ENCODE assay signal across 23 mouse cellular contexts in genomic region chr11:97032499-97032898, GRCm38 (mm10). TPM values are rescaled to one million over a fixed set of nuclear protein-coding genes. Genes with fewer than 3 reads are reported as not detected.
DNase-seq lines count a peak whose midpoint lies in the region; ATAC-seq and TF ChIP-seq lines count a peak whose summit lies in the region.
"Had no signal": no experiment of that assay in that cellular context is flagged by ENCODE, and none has a peak within 500 bp of the region (broad histone marks: within the 10 kb centered on the region; RNA-seq: fewer than 3 reads in every experiment).

No protein-coding gene starts in this region.

- TF ChIP-seq CTCF in MEL (IDR thresholded peaks at IDR 0.05 in 2 of 3, conservative IDR thresholded peaks at IDR 0.05 in 1 of 3; ENCODE audit: control insufficient read depth in 1 of 3, insufficient read depth in 1 of 3, low read depth in 2 of 3, low read length in 3 of 3, poor library complexity in 1 of 3, severe bottlenecking in 1 of 3) = no peak

- H3K4me2 ChIP-seq in embryonic facial prominence, embryonic 12.5 days (replicated peaks) = no peak overlapping the region
- H3K4me2 ChIP-seq in hindbrain, embryonic 13.5 days = no peak overlapping the region
- no peak overlapping the region for H3K4me2 ChIP-seq in hindbrain, embryonic 16.5 days (ENCODE audit: low read length)
- H3K4me2 ChIP-seq: embryonic facial prominence, embryonic 15.5 days; forebrain, embryonic 12.5 days had no signal

- no peak overlapping the region for H3K4me3 ChIP-seq in embryonic facial prominence, embryonic 12.5 days
- H3K4me3 ChIP-seq in embryonic facial prominence, embryonic 10.5 days = no peak overlapping the region
- H3K4me3 ChIP-seq in hindbrain, embryonic 13.5 days = no peak overlapping the region
- H3K4me3 ChIP-seq in hindbrain, embryonic 16.5 days (ENCODE audit: low read length) = no peak overlapping the region
- no peak overlapping the region for H3K4me3 ChIP-seq in MEL (ENCODE audit: control insufficient read depth in 1 of 2, insufficient read depth in 1 of 2, low read depth in 2 of 2, low read length in 2 of 2)
- H3K4me3 ChIP-seq: embryonic facial prominence, embryonic 15.5 days; erythroblast, embryonic 14.5 days; forebrain, embryonic 10.5 days; forebrain, embryonic 12.5 days had no signal

- TF ChIP-seq POLR2A in MEL (IDR thresholded peaks at IDR 0.05; ENCODE audit: control insufficient read depth in 1 of 2, insufficient read depth in 1 of 2, low read depth in 1 of 2, low read length in 2 of 2, poor library complexity in 1 of 2) = no peak

- no peak for ATAC-seq in embryonic facial prominence, embryonic 12.5 days (ENCODE audit: insufficient number of reproducible peaks, insufficient read depth, low FRiP score, low TSS enrichment)
- no peak for ATAC-seq in hindbrain, embryonic 13.5 days (ENCODE audit: low FRiP score)
- ATAC-seq in hindbrain, embryonic 16.5 days = no peak
- ATAC-seq: CD4-positive, CD25-positive, alpha-beta regulatory T cell, adult 4 months; forebrain, embryonic 14.5 days; forebrain, embryonic 16.5 days had no signal

- H3K36me3 ChIP-seq in embryonic facial prominence, embryonic 12.5 days = peaks cover 4% of the 10 kb centered on the region; the same call in 1 of the 2 replicates
- peaks cover 31% of the 10 kb centered on the region for H3K36me3 ChIP-seq in embryonic facial prominence, embryonic 10.5 days (replicated peaks)
- H3K36me3 ChIP-seq in hindbrain, embryonic 13.5 days = no peaks in the 10 kb centered on the region
- H3K36me3 ChIP-seq in hindbrain, embryonic 16.5 days (ENCODE audit: control insufficient read depth, insufficient read depth, low read length) = no peaks in the 10 kb centered on the region
- peaks cover 0 to 8% of the 10 kb centered on the region in 2 experiments; a peak in 2 of 4 replicates for H3K36me3 ChIP-seq in MEL (ENCODE audit: control insufficient read depth in 1 of 2, insufficient read depth in 2 of 2, low read length in 2 of 2)
- H3K36me3 ChIP-seq: embryonic facial prominence, embryonic 15.5 days had no signal

- peaks cover 6% of the 10 kb centered on the region for H3K79me2 ChIP-seq in MEL (ENCODE audit: control insufficient read depth, insufficient read depth, low read length, poor library complexity)

- no peak for TF ChIP-seq EP300 in MEL (IDR thresholded peaks at IDR 0.05; ENCODE audit: low read depth in 1 of 2, low read length in 2 of 2)

- no peak for TF ChIP-seq RAD21 in MEL (IDR thresholded peaks at IDR 0.05; ENCODE audit: low read depth, low read length)

- peaks cover 7% of the 10 kb centered on the region for H3K4me1 ChIP-seq in embryonic facial prominence, embryonic 12.5 days
- H3K4me1 ChIP-seq in embryonic facial prominence, embryonic 10.5 days = peaks cover 21% of the 10 kb centered on the region
- peaks cover 10% of the 10 kb centered on the region for H3K4me1 ChIP-seq in hindbrain, embryonic 13.5 days (replicated peaks)
- peaks cover 4% of the 10 kb centered on the region; the same call in 1 of the 2 replicates for H3K4me1 ChIP-seq in hindbrain, embryonic 16.5 days (ENCODE audit: control insufficient read depth, insufficient read depth, low read depth, low read length)
- peaks cover 5 to 11% of the 10 kb centered on the region in 2 experiments for H3K4me1 ChIP-seq in MEL (ENCODE audit: control insufficient read depth in 1 of 2, insufficient read depth in 2 of 2, low read length in 2 of 2)

- DNase-seq in embryonic facial prominence, embryonic 10.5 days (ENCODE audit: low spot score) = no peak
- no peak for DNase-seq in MEL (ENCODE audit: low read depth, low spot score)
- DNase-seq in cerebellum, postnatal 36 days = no peak
- DNase-seq: adrenal gland, adult 2 months; adrenal gland, postnatal 10 days; adrenal gland, postnatal 25 days; B cell, adult 2 months; cerebellum, adult 11 months; cerebellum, adult 18-20 months; cerebellum, adult 8-10 months; cerebellum, postnatal 14 days had no signal

- H3K9ac ChIP-seq in embryonic facial prominence, embryonic 12.5 days = peak overlapping the region; percentile 7; the same call in 1 of the 2 replicates
- 0 out of 2 replicates have a peak overlapping the region, but pooled peaks have one; percentile 19 for H3K9ac ChIP-seq in hindbrain, embryonic 13.5 days
- no peak overlapping the region for H3K9ac ChIP-seq in hindbrain, embryonic 16.5 days (ENCODE audit: low read depth, low read length)
- no peak overlapping the region for H3K9ac ChIP-seq in MEL (ENCODE audit: control insufficient read depth, low read depth, low read length, poor library complexity, severe bottlenecking)
- H3K9ac ChIP-seq: embryonic facial prominence, embryonic 15.5 days; forebrain, embryonic 12.5 days had no signal

- no peaks in the 10 kb centered on the region for H3K27me3 ChIP-seq in embryonic facial prominence, embryonic 12.5 days
- H3K27me3 ChIP-seq in embryonic facial prominence, embryonic 10.5 days (replicated peaks; ENCODE audit: low read depth, poor library complexity, severe bottlenecking) = no peaks in the 10 kb centered on the region
- no peaks in the 10 kb centered on the region for H3K27me3 ChIP-seq in hindbrain, embryonic 13.5 days
- no peaks in the 10 kb centered on the region for H3K27me3 ChIP-seq in hindbrain, embryonic 16.5 days (replicated peaks; ENCODE audit: control insufficient read depth, insufficient read depth, low read length)
- no peaks in the 10 kb centered on the region for H3K27me3 ChIP-seq in MEL (ENCODE audit: control insufficient read depth in 1 of 2, insufficient read depth in 2 of 2, low read length in 2 of 2)
- H3K27me3 ChIP-seq: CH12.LX; embryonic facial prominence, embryonic 15.5 days; forebrain, embryonic 12.5 days had no signal

- H3K9me3 ChIP-seq in embryonic facial prominence, embryonic 12.5 days = no peaks in the 10 kb centered on the region
- no peaks in the 10 kb centered on the region for H3K9me3 ChIP-seq in embryonic facial prominence, embryonic 10.5 days
- H3K9me3 ChIP-seq in hindbrain, embryonic 13.5 days = no peaks in the 10 kb centered on the region
- no peaks in the 10 kb centered on the region for H3K9me3 ChIP-seq in hindbrain, embryonic 16.5 days (ENCODE audit: control insufficient read depth, low read length)
- H3K9me3 ChIP-seq in MEL (replicated peaks; ENCODE audit: insufficient read depth, low read length) = no peaks in the 10 kb centered on the region
- H3K9me3 ChIP-seq: embryonic facial prominence, embryonic 15.5 days; forebrain, embryonic 10.5 days; forebrain, embryonic 12.5 days; G1E had no signal

- 92% methylated on average over 4 of the region's 4 CpGs for WGBS in embryonic facial prominence, embryonic 12.5 days
- WGBS in embryonic facial prominence, embryonic 10.5 days = 94% methylated on average over 4 of the region's 4 CpGs
- WGBS in hindbrain, embryonic 13.5 days = 95% methylated on average over 4 of the region's 4 CpGs
- 92% methylated on average over 4 of the region's 4 CpGs for WGBS in hindbrain, embryonic 16.5 days

- H3K27ac ChIP-seq in embryonic facial prominence, embryonic 12.5 days = no peak overlapping the region
- no peak overlapping the region for H3K27ac ChIP-seq in embryonic facial prominence, embryonic 10.5 days (replicated peaks)
- no peak overlapping the region for H3K27ac ChIP-seq in hindbrain, embryonic 13.5 days
- no peak overlapping the region for H3K27ac ChIP-seq in hindbrain, embryonic 16.5 days (ENCODE audit: low read depth, low read length)
- no peak overlapping the region for H3K27ac ChIP-seq in MEL (ENCODE audit: control insufficient read depth, low read depth, low read length)
- H3K27ac ChIP-seq: embryonic facial prominence, embryonic 15.5 days; forebrain, embryonic 10.5 days; forebrain, embryonic 12.5 days had no signal

RNA-seq across cellular contexts. Expression of gene Scrn2, which starts 2.8 kb away (rescaled TPM):
- polyA plus RNA-seq in embryonic facial prominence, embryonic 12.5 days (2016; fragmentation: Nextera tagmentation; extraction: Ambion mirVana) = 30.5 and 30.6 TPM in 2 replicates
- polyA plus RNA-seq in embryonic facial prominence, embryonic 10.5 days (2016; fragmentation: Nextera tagmentation; extraction: Ambion mirVana) = 43.5 and 43.8 TPM in 2 replicates
- polyA plus RNA-seq in hindbrain, embryonic 13.5 days (2015; fragmentation: Nextera tagmentation; extraction: Ambion mirVana) = 14.4 and 15.3 TPM in 2 replicates
- polyA plus RNA-seq in hindbrain, embryonic 16.5 days (2015; fragmentation: Nextera tagmentation; extraction: Ambion mirVana) = 14.5 and 16.8 TPM in 2 replicates
- total RNA-seq in MEL (2012; rRNA removed) = 19.8 and 26.7 TPM in 2 replicates
- 10 to 100 TPM in 1 of 2 experiments, not detected in 1; 14.8 TPM for polyA plus RNA-seq in MEL (2012; ENCODE audit: insufficient read depth in 1 of 2, insufficient read length in 2 of 2, low read depth in 1 of 2, low replicate concordance in 2 of 2, missing spikeins in 1 of 2)

RNA-seq across cellular contexts. Expression of gene Lrrc46, which starts 8.7 kb away (rescaled TPM):
- polyA plus RNA-seq in embryonic facial prominence, embryonic 12.5 days (2016; fragmentation: Nextera tagmentation; extraction: Ambion mirVana) = 0.87 and 0.89 TPM in 2 replicates
- polyA plus RNA-seq in embryonic facial prominence, embryonic 10.5 days (2016; fragmentation: Nextera tagmentation; extraction: Ambion mirVana) = 1.2 TPM in 2 replicates
- polyA plus RNA-seq in hindbrain, embryonic 13.5 days (2015; fragmentation: Nextera tagmentation; extraction: Ambion mirVana) = 3.2 and 5.6 TPM in 2 replicates
- polyA plus RNA-seq in hindbrain, embryonic 16.5 days (2015; fragmentation: Nextera tagmentation; extraction: Ambion mirVana) = 3.4 and 3.9 TPM in 2 replicates
- 0.19 and 0.20 TPM in 2 replicates for total RNA-seq in MEL (2012; rRNA removed)
- under 1 TPM in 1 of 2 experiments, not detected in 1; 0.75 TPM for polyA plus RNA-seq in MEL (2012; ENCODE audit: insufficient read depth in 1 of 2, insufficient read length in 2 of 2, low read depth in 1 of 2, low replicate concordance in 2 of 2, missing spikeins in 1 of 2)
- polyA plus RNA-seq: CD4-positive, CD25-positive, alpha-beta regulatory T cell, adult 4 months; erythroblast, embryonic 14.5 days had no signal

RNA-seq across cellular contexts. Expression of gene Mrpl10, which starts 8.9 kb away (rescaled TPM):
- 79.9 and 81.6 TPM in 2 replicates for polyA plus RNA-seq in embryonic facial prominence, embryonic 12.5 days (2016; fragmentation: Nextera tagmentation; extraction: Ambion mirVana)
- 86.6 and 89.9 TPM in 2 replicates for polyA plus RNA-seq in embryonic facial prominence, embryonic 10.5 days (2016; fragmentation: Nextera tagmentation; extraction: Ambion mirVana)
- polyA plus RNA-seq in hindbrain, embryonic 13.5 days (2015; fragmentation: Nextera tagmentation; extraction: Ambion mirVana) = 59.4 and 62.0 TPM in 2 replicates
- polyA plus RNA-seq in hindbrain, embryonic 16.5 days (2015; fragmentation: Nextera tagmentation; extraction: Ambion mirVana) = 63.4 and 66.9 TPM in 2 replicates
- 79.3 and 89.7 TPM in 2 replicates for total RNA-seq in MEL (2012; rRNA removed)
- 100 to 1,000 TPM in 1 of 2 experiments, not detected in 1; 106 TPM for polyA plus RNA-seq in MEL (2012; ENCODE audit: insufficient read depth in 1 of 2, insufficient read length in 2 of 2, low read depth in 1 of 2, low replicate concordance in 2 of 2, missing spikeins in 1 of 2)

RNA-seq across cellular contexts. Expression of gene Osbpl7, which starts 17.9 kb away (rescaled TPM):
- polyA plus RNA-seq in embryonic facial prominence, embryonic 12.5 days (2016; fragmentation: Nextera tagmentation; extraction: Ambion mirVana) = 7.9 and 10.8 TPM in 2 replicates
- 9.7 and 10.0 TPM in 2 replicates for polyA plus RNA-seq in embryonic facial prominence, embryonic 10.5 days (2016; fragmentation: Nextera tagmentation; extraction: Ambion mirVana)
- polyA plus RNA-seq in hindbrain, embryonic 13.5 days (2015; fragmentation: Nextera tagmentation; extraction: Ambion mirVana) = 9.6 and 10.7 TPM in 2 replicates
- 12.5 and 12.9 TPM in 2 replicates for polyA plus RNA-seq in hindbrain, embryonic 16.5 days (2015; fragmentation: Nextera tagmentation; extraction: Ambion mirVana)
- 8.3 and 11.5 TPM in 2 replicates for total RNA-seq in MEL (2012; rRNA removed)
- polyA plus RNA-seq in MEL (2012; ENCODE audit: insufficient read depth in 1 of 2, insufficient read length in 2 of 2, low read depth in 1 of 2, low replicate concordance in 2 of 2, missing spikeins in 1 of 2) = 10 to 100 TPM in 1 of 2 experiments, not detected in 1; 18.9 TPM

RNA-seq across cellular contexts. Expression of gene Sp6, which starts 19.3 kb away (rescaled TPM):
- 1.3 and 2.2 TPM in 2 replicates for polyA plus RNA-seq in embryonic facial prominence, embryonic 12.5 days (2016; fragmentation: Nextera tagmentation; extraction: Ambion mirVana)
- 4.4 and 7.4 TPM in 2 replicates for polyA plus RNA-seq in embryonic facial prominence, embryonic 10.5 days (2016; fragmentation: Nextera tagmentation; extraction: Ambion mirVana)
- polyA plus RNA-seq in hindbrain, embryonic 13.5 days (2015; fragmentation: Nextera tagmentation; extraction: Ambion mirVana) = 0.10 and 0.29 TPM in 2 replicates
- polyA plus RNA-seq in hindbrain, embryonic 16.5 days (2015; fragmentation: Nextera tagmentation; extraction: Ambion mirVana) = 0.32 and 0.35 TPM in 2 replicates
- 0.03 TPM in 1 of 2 replicates, not detected in the other for total RNA-seq in MEL (2012; rRNA removed)
- polyA plus RNA-seq in MEL (2012; ENCODE audit: insufficient read depth in 1 of 2, insufficient read length in 2 of 2, low read depth in 1 of 2, low replicate concordance in 2 of 2, missing spikeins in 1 of 2) = under 1 TPM in 1 of 2 experiments, not detected in 1; 0.04 TPM
- polyA plus RNA-seq: erythroblast, embryonic 14.5 days; G1E had no signal

Comparison
In these comparisons a context has a peak if more than half of its experiments do, and no peak if none do; other contexts are left out.
1. H3K9ac ChIP-seq: peak in embryonic facial prominence, embryonic 12.5 days (single experiment) and hindbrain, embryonic 13.5 days (single experiment); none in hindbrain, embryonic 16.5 days (single experiment) and MEL (single experiment).